Mouse (Mus musculus): Measurements from ENCODE around the gene Rora. TPM values are rescaled to one million over a fixed set of nuclear protein-coding genes. Genes with fewer than 3 reads are reported as not detected.

Rora gene
- total RNA-seq, 4 experiments from 2014 or later = 24.7 to 30.8 (median 25.9) TPM

GRCm38 (mm10) chr9:68948141-68948540 is 294.6 kb downstream of the Rora start:
- no peak for DNase-seq (ENCODE audit: low spot score)

GRCm38 (mm10) chr9:68956210-68956874 is 302.8 kb downstream of the Rora start:
- DNase-seq (ENCODE audit: low spot score) = no peak

GRCm38 (mm10) chr9:68956938-68957573 is 303.5 kb downstream of the Rora start:
- DNase-seq (ENCODE audit: low spot score) = peak; percentile 46

GRCm38 (mm10) chr9:68957793-68958192 is 304.2 kb downstream of the Rora start:
- DNase-seq (ENCODE audit: low spot score) = no peak

- DNase-seq (ENCODE audit: low spot score) = no peak
Measured at GRCm38 (mm10) chr9:68958919-68959318, 305.3 kb downstream of the Rora start.

GRCm38 (mm10) chr9:68963898-68964297 is 310.3 kb downstream of the Rora start:
- no peak for DNase-seq (ENCODE audit: low spot score)

- DNase-seq (ENCODE audit: low spot score) = no peak
Measured at GRCm38 (mm10) chr9:68966540-68966939, 313.0 kb downstream of the Rora start.

- no peak for DNase-seq (ENCODE audit: low spot score)
Measured at GRCm38 (mm10) chr9:68970074-68970473, 316.5 kb downstream of the Rora start.

GRCm38 (mm10) chr9:68972277-68972676 is 318.7 kb downstream of the Rora start:
- no peak for DNase-seq (ENCODE audit: low spot score)

- DNase-seq (ENCODE audit: low spot score) = no peak
Measured at GRCm38 (mm10) chr9:68974517-68974916, 320.9 kb downstream of the Rora start.

- no peak for DNase-seq (ENCODE audit: low spot score)
Measured at GRCm38 (mm10) chr9:68976136-68976535, 322.6 kb downstream of the Rora start.

- DNase-seq (ENCODE audit: low spot score) = no peak
Measured at GRCm38 (mm10) chr9:68976851-68977250, 323.3 kb downstream of the Rora start.

GRCm38 (mm10) chr9:68978656-68979055 is 325.1 kb downstream of the Rora start:
- no peak for DNase-seq (ENCODE audit: low spot score)

- DNase-seq (ENCODE audit: low spot score) = no peak
Measured at GRCm38 (mm10) chr9:68980041-68980440, 326.5 kb downstream of the Rora start.

GRCm38 (mm10) chr9:68985046-68985445 is 331.5 kb downstream of the Rora start:
- DNase-seq (ENCODE audit: low spot score) = no peak

- DNase-seq (ENCODE audit: low spot score) = no peak
Measured at GRCm38 (mm10) chr9:68985796-68986195, 332.2 kb downstream of the Rora start.

- DNase-seq (ENCODE audit: low spot score) = no peak
Measured at GRCm38 (mm10) chr9:68987290-68988042, 333.9 kb downstream of the Rora start.

GRCm38 (mm10) chr9:68988162-68988911 is 334.8 kb downstream of the Rora start:
- no peak for DNase-seq (ENCODE audit: low spot score)

- DNase-seq (ENCODE audit: low spot score) = no peak
Measured at GRCm38 (mm10) chr9:68989885-68990449, 336.4 kb downstream of the Rora start.

GRCm38 (mm10) chr9:68993881-68994280 is 340.3 kb downstream of the Rora start:
- DNase-seq (ENCODE audit: low spot score) = no peak

GRCm38 (mm10) chr9:68998961-68999360 is 345.4 kb downstream of the Rora start:
- DNase-seq (ENCODE audit: low spot score) = no peak

- peak; percentile 23 for DNase-seq (ENCODE audit: low spot score)
Measured at GRCm38 (mm10) chr9:69004514-69004913, 350.9 kb downstream of the Rora start.
